Comparison of ENCODE assay signal across 8 mouse cellular contexts in genomic region chr6:99024588-99024987, GRCm38 (mm10).
A peak's percentile ranks its signal among the peaks of the same experiment; 100 is the strongest.
DNase-seq lines count a peak whose midpoint lies in the region; ATAC-seq lines count a peak whose summit lies in the region.

No protein-coding gene starts in this region.

- H3K27me3 ChIP-seq in heart, embryonic 11.5 days (ENCODE audit: control insufficient read depth, insufficient read depth, low read length), result no peaks in the 10 kb centered on the region
- H3K27me3 ChIP-seq in neural tube, embryonic 11.5 days (ENCODE audit: control insufficient read depth, insufficient read depth, low read length), result no peaks in the 10 kb centered on the region
- no peaks in the 10 kb centered on the region for H3K27me3 ChIP-seq in limb, embryonic 15.5 days

- no peak for ATAC-seq in heart, embryonic 11.5 days (replicated peaks; ENCODE audit: insufficient number of reproducible peaks, low FRiP score, low TSS enrichment)
- no peak for ATAC-seq in neural tube, embryonic 11.5 days (ENCODE audit: insufficient read depth, low FRiP score, low TSS enrichment)
- ATAC-seq in limb, embryonic 15.5 days (ENCODE audit: insufficient number of reproducible peaks, low FRiP score, low TSS enrichment, low read depth), result no peak

- intact Hi-C loops in heart, postnatal 25 days (cut with DNase I), result no loop called here
- intact Hi-C loops in gastrocnemius, postnatal 14 days (cut with DNase I; ENCODE audit: low total_unique reads), result no loop called here

- DNase-seq in heart, postnatal 25 days (ENCODE audit: low spot score), result no peak
- DNase-seq in neural tube, embryonic 11.5 days (ENCODE audit: low spot score), result no peak
- no peak for DNase-seq in neural tube, embryonic 10.5 days (ENCODE audit: extremely low spot score, low spot score)
- no peak for DNase-seq in adrenal gland, postnatal 4 days (ENCODE audit: low spot score in 2 of 2)
- DNase-seq in urinary bladder, postnatal 4 days (ENCODE audit: low spot score in 2 of 2), result no peak
- DNase-seq in gastrocnemius, postnatal 14 days, result no peak

- H3K4me1 ChIP-seq in heart, embryonic 11.5 days (ENCODE audit: control insufficient read depth, insufficient read depth, low read length), result peaks cover 37% of the 10 kb centered on the region
- peaks cover 34% of the 10 kb centered on the region for H3K4me1 ChIP-seq in neural tube, embryonic 11.5 days (ENCODE audit: control insufficient read depth, insufficient read depth, low read length)
- H3K4me1 ChIP-seq in limb, embryonic 15.5 days, result peaks cover 32% of the 10 kb centered on the region

- WGBS in heart, embryonic 11.5 days (ENCODE audit: insufficient replicate concordance), result 48% methylated on average over 9 of the region's 9 CpGs
- WGBS in neural tube, embryonic 11.5 days, result 16% methylated on average over 9 of the region's 9 CpGs
- WGBS in limb, embryonic 15.5 days, result 34% methylated on average over 9 of the region's 9 CpGs

- H3K36me3 ChIP-seq in heart, embryonic 11.5 days (ENCODE audit: control insufficient read depth, insufficient read depth, low read length), result no peaks in the 10 kb centered on the region
- H3K36me3 ChIP-seq in neural tube, embryonic 11.5 days (ENCODE audit: control insufficient read depth, insufficient read depth, low read length), result no peaks in the 10 kb centered on the region
- H3K36me3 ChIP-seq in limb, embryonic 15.5 days, result no peaks in the 10 kb centered on the region

- 0 out of 2 replicates have a peak overlapping the region, but pooled peaks have one; percentile 39 for H3K9ac ChIP-seq in heart, embryonic 11.5 days (ENCODE audit: low read depth, low read length)
- H3K9ac ChIP-seq in neural tube, embryonic 11.5 days (ENCODE audit: low read length), result no peak overlapping the region
- 0 out of 2 replicates have a peak overlapping the region, but pooled peaks have one; percentile 10 for H3K9ac ChIP-seq in limb, embryonic 15.5 days

- peak overlapping the region; percentile 75 for H3K4me2 ChIP-seq in heart, embryonic 11.5 days
- peak overlapping the region; percentile 21 for H3K4me2 ChIP-seq in neural tube, embryonic 11.5 days (ENCODE audit: low read depth)
- H3K4me2 ChIP-seq in limb, embryonic 15.5 days, result peak overlapping the region; percentile 10; the same call in 1 of the 2 replicates

- H3K27ac ChIP-seq in heart, embryonic 11.5 days (ENCODE audit: low read depth, low read length), result 0 out of 2 replicates have a peak overlapping the region, but pooled peaks have one; percentile 22
- no peak overlapping the region for H3K27ac ChIP-seq in neural tube, embryonic 11.5 days (ENCODE audit: low read depth, low read length)
- no peak overlapping the region for H3K27ac ChIP-seq in limb, embryonic 15.5 days

- H3K4me3 ChIP-seq in heart, embryonic 11.5 days (ENCODE audit: low read depth, low read length), result peak overlapping the region; percentile 21; the same call in 1 of the 2 replicates
- H3K4me3 ChIP-seq in neural tube, embryonic 11.5 days (ENCODE audit: low read depth, low read length), result no peak overlapping the region
- H3K4me3 ChIP-seq in limb, embryonic 15.5 days, result peak overlapping the region; percentile 14

- no peaks in the 10 kb centered on the region for H3K9me3 ChIP-seq in heart, embryonic 11.5 days (replicated peaks; ENCODE audit: control insufficient read depth, low read length)
- no peaks in the 10 kb centered on the region for H3K9me3 ChIP-seq in neural tube, embryonic 11.5 days (ENCODE audit: control insufficient read depth, low read length)
- H3K9me3 ChIP-seq in limb, embryonic 15.5 days, result no peaks in the 10 kb centered on the region

Comparison
In these comparisons a context has a peak if more than half of its experiments do, and no peak if none do; other contexts are left out.
1. H3K4me2 ChIP-seq: peak in every context shown above with its lines; median percentile 75 in heart, embryonic 11.5 days; 21 in neural tube, embryonic 11.5 days; 10 in limb, embryonic 15.5 days.